Mouse (Mus musculus) intestine, embryonic 15.5 days (tissue): ENCODE measurements at regions not wholly inside any gene's neighbourhood (a gene's known extent, or its start where the extent isn't known, plus 50 kb on each side); places are given as distances from the start of the nearest gene placed in this dataset.

Source experiments
- ATAC-seq: fragments of 200-750 bp; cut with Nextera tagmentation; 2 replicates; pipeline ENCODE4 v1.8.0; 2017; ENCODE audit warnings: moderate TSS enrichment, moderate library complexity
- H3K27ac ChIP-seq: fragments of 300-500 bp; sonication (generic); 2 replicates; pipeline ENCODE4 v1.5.1; 2015; ENCODE audit warnings: mild to moderate bottlenecking, inconsistent platforms
- H3K27me3 ChIP-seq: fragments of 300-500 bp; sonication (generic); replicated peaks from 2 replicates; pipeline ENCODE4 v1.6.1; 2015; ENCODE audit warnings: inconsistent platforms
- H3K36me3 ChIP-seq: fragments of 300-500 bp; sonication (generic); 2 replicates; pipeline ENCODE4 v1.6.1; 2015; ENCODE audit warnings: inconsistent platforms
- H3K4me1 ChIP-seq: fragments of 300-500 bp; sonication (generic); replicated peaks from 2 replicates; pipeline ENCODE4 v1.6.1; 2015; ENCODE audit warnings: inconsistent platforms
- H3K4me2 ChIP-seq: fragments of 300-500 bp; sonication (generic); replicated peaks from 2 replicates; pipeline ENCODE4 v1.6.1; 2015; ENCODE audit warnings: mild to moderate bottlenecking, inconsistent platforms
- H3K4me3 ChIP-seq: fragments of 300-500 bp; sonication (generic); replicated peaks from 2 replicates; pipeline ENCODE4 v1.5.1; 2015; ENCODE audit warnings: inconsistent platforms
- H3K9ac ChIP-seq: fragments of 300-500 bp; sonication (generic); 2 replicates; pipeline ENCODE4 v1.6.1; 2015; ENCODE audit warnings: inconsistent platforms
- H3K9me3 ChIP-seq: fragments of 300-500 bp; sonication (generic); 2 replicates; pipeline ENCODE4 v1.6.1; 2016; ENCODE audit warnings: inconsistent platforms
- WGBS: fragments of 180-500 bp; shearing (Covaris S2); methylation state at CpG from one replicate; pipeline ENCODE4 v1.1.7; 2015; 5-methylcytosine and 5-hydroxymethylcytosine counted together

GRCm38 (mm10) chr10:102943156-102943555 lies 86.9 kb downstream of the Alx1 start:
- ATAC-seq = no peak

GRCm38 (mm10) chr10:102940823-102941519 lies 89.0 kb downstream of the Alx1 start:
- H3K9ac ChIP-seq = no peak overlapping the region
- H3K4me3 ChIP-seq = no peak overlapping the region
- no peaks in the 10 kb centered on the region for H3K36me3 ChIP-seq
- H3K9me3 ChIP-seq = no peaks in the 10 kb centered on the region
- H3K4me2 ChIP-seq = no peak overlapping the region
- no peak overlapping the region for H3K27ac ChIP-seq
- H3K4me1 ChIP-seq = no peaks in the 10 kb centered on the region
- H3K27me3 ChIP-seq = no peaks in the 10 kb centered on the region
- no peak for ATAC-seq

More at GRCm38 (mm10) chr10:102943156-102943555, 86.9 kb downstream of the Alx1 start:
- H3K36me3 ChIP-seq = no peaks in the 10 kb centered on the region
- H3K4me2 ChIP-seq = no peak overlapping the region
- no peak overlapping the region for H3K9ac ChIP-seq
- no peaks in the 10 kb centered on the region for H3K4me1 ChIP-seq
- H3K4me3 ChIP-seq = no peak overlapping the region
- H3K27me3 ChIP-seq = no peaks in the 10 kb centered on the region
- no peak overlapping the region for H3K27ac ChIP-seq
- no peaks in the 10 kb centered on the region for H3K9me3 ChIP-seq

GRCm38 (mm10) chr10:102931445-102931844 lies 98.6 kb downstream of the Alx1 start:
- Histone ChIP-seq H3K4me3 (no peak overlapping the region), H3K27me3 (no peaks in the 10 kb centered on the region), H3K4me1 (no peaks in the 10 kb centered on the region), H3K4me2 (no peak overlapping the region), H3K27ac (no peak overlapping the region), H3K36me3 (no peaks in the 10 kb centered on the region), H3K9ac (no peak overlapping the region), H3K9me3 (no peaks in the 10 kb centered on the region)
- 41% methylated on average over 3 of the region's 3 CpGs for WGBS
- no peak for ATAC-seq

GRCm38 (mm10) chr10:102928651-102929050 lies 101.4 kb downstream of the Alx1 start:
- no peak overlapping the region for H3K4me2 ChIP-seq
- H3K36me3 ChIP-seq = no peaks in the 10 kb centered on the region
- no peak overlapping the region for H3K9ac ChIP-seq
- H3K9me3 ChIP-seq = no peaks in the 10 kb centered on the region
- H3K27me3 ChIP-seq = no peaks in the 10 kb centered on the region
- no peak overlapping the region for H3K4me3 ChIP-seq
- ATAC-seq = no peak
- 56% methylated on average over 1 of the region's 1 CpGs for WGBS
- no peak overlapping the region for H3K27ac ChIP-seq
- no peaks in the 10 kb centered on the region for H3K4me1 ChIP-seq

- 11% methylated on average over 2 of the region's 2 CpGs for WGBS
- ATAC-seq = no peak
- no peaks in the 10 kb centered on the region for H3K27me3 ChIP-seq
- no peaks in the 10 kb centered on the region for H3K4me1 ChIP-seq
- no peak overlapping the region for H3K27ac ChIP-seq
- H3K4me3 ChIP-seq = no peak overlapping the region
- H3K4me2 ChIP-seq = no peak overlapping the region
- H3K36me3 ChIP-seq = no peaks in the 10 kb centered on the region
- no peaks in the 10 kb centered on the region for H3K9me3 ChIP-seq
- no peak overlapping the region for H3K9ac ChIP-seq
These were observed 132.6 kb downstream of the Alx1 start for GRCm38 (mm10) chr10:102897368-102897767.

GRCm38 (mm10) chr10:102895952-102896351 lies 134.1 kb downstream of the Alx1 start:
- no peak overlapping the region for H3K27ac ChIP-seq
- no peaks in the 10 kb centered on the region for H3K9me3 ChIP-seq
- H3K27me3 ChIP-seq = no peaks in the 10 kb centered on the region
- WGBS = 19% methylated on average over 1 of the region's 1 CpGs
- no peak overlapping the region for H3K4me3 ChIP-seq
- H3K4me1 ChIP-seq = no peaks in the 10 kb centered on the region
- no peaks in the 10 kb centered on the region for H3K36me3 ChIP-seq
- H3K4me2 ChIP-seq = no peak overlapping the region
- no peak overlapping the region for H3K9ac ChIP-seq
- no peak for ATAC-seq

GRCm38 (mm10) chr10:102892373-102892772 lies 137.6 kb downstream of the Alx1 start:
- Histone ChIP-seq H3K4me1 (no peaks in the 10 kb centered on the region), H3K4me2 (no peak overlapping the region), H3K4me3 (no peak overlapping the region), H3K27me3 (no peaks in the 10 kb centered on the region), H3K27ac (no peak overlapping the region), H3K9ac (no peak overlapping the region), H3K36me3 (no peaks in the 10 kb centered on the region), H3K9me3 (no peaks in the 10 kb centered on the region)
- WGBS = 93% methylated on average over 3 of the region's 3 CpGs
- ATAC-seq = no peak

GRCm38 (mm10) chr10:102889709-102890108 lies 140.3 kb downstream of the Alx1 start:
- H3K4me3 ChIP-seq = no peak overlapping the region
- H3K4me1 ChIP-seq = no peaks in the 10 kb centered on the region
- no peak for ATAC-seq
- no peaks in the 10 kb centered on the region for H3K9me3 ChIP-seq
- WGBS = 82% methylated on average over 3 of the region's 3 CpGs
- no peak overlapping the region for H3K4me2 ChIP-seq
- no peaks in the 10 kb centered on the region for H3K27me3 ChIP-seq
- H3K27ac ChIP-seq = no peak overlapping the region
- no peaks in the 10 kb centered on the region for H3K36me3 ChIP-seq
- H3K9ac ChIP-seq = no peak overlapping the region

GRCm38 (mm10) chr10:102881824-102882438 lies 148.1 kb downstream of the Alx1 start:
- Histone ChIP-seq H3K36me3 (no peaks in the 10 kb centered on the region), H3K4me1 (no peaks in the 10 kb centered on the region), H3K9ac (no peak overlapping the region), H3K27ac (no peak overlapping the region), H3K4me3 (no peak overlapping the region), H3K27me3 (no peaks in the 10 kb centered on the region), H3K4me2 (no peak overlapping the region), H3K9me3 (no peaks in the 10 kb centered on the region)
- no peak for ATAC-seq
- 47% methylated on average over 6 of the region's 6 CpGs for WGBS

GRCm38 (mm10) chr10:102878010-102878409 lies 152.0 kb downstream of the Alx1 start:
- no peak overlapping the region for H3K4me3 ChIP-seq
- no peak for ATAC-seq
- 28% methylated on average over 11 of the region's 11 CpGs for WGBS
- no peaks in the 10 kb centered on the region for H3K36me3 ChIP-seq
- no peak overlapping the region for H3K9ac ChIP-seq
- H3K27ac ChIP-seq = no peak overlapping the region
- peak overlapping the region; percentile 37; the same call in 1 of the 2 replicates for H3K4me2 ChIP-seq
- H3K4me1 ChIP-seq = no peaks in the 10 kb centered on the region
- no peaks in the 10 kb centered on the region for H3K9me3 ChIP-seq
- no peaks in the 10 kb centered on the region for H3K27me3 ChIP-seq

- 73% methylated on average over 3 of the region's 3 CpGs for WGBS
- Histone ChIP-seq H3K4me2 (no peak overlapping the region), H3K36me3 (no peaks in the 10 kb centered on the region), H3K4me3 (no peak overlapping the region), H3K27ac (no peak overlapping the region), H3K9ac (no peak overlapping the region), H3K4me1 (no peaks in the 10 kb centered on the region), H3K9me3 (no peaks in the 10 kb centered on the region), H3K27me3 (no peaks in the 10 kb centered on the region)
- no peak for ATAC-seq
These were observed 153.1 kb downstream of the Alx1 start for GRCm38 (mm10) chr10:102876946-102877345.

GRCm38 (mm10) chr10:102866920-102867319 lies 163.1 kb downstream of the Alx1 start:
- Histone ChIP-seq H3K36me3 (no peaks in the 10 kb centered on the region), H3K4me1 (no peaks in the 10 kb centered on the region), H3K4me3 (no peak overlapping the region), H3K9me3 (no peaks in the 10 kb centered on the region), H3K9ac (no peak overlapping the region), H3K4me2 (no peak overlapping the region), H3K27ac (no peak overlapping the region), H3K27me3 (no peaks in the 10 kb centered on the region)
- ATAC-seq = no peak
- 19% methylated on average over 4 of the region's 4 CpGs for WGBS

GRCm38 (mm10) chr10:102836567-102837224 lies 193.3 kb downstream of the Alx1 start:
- no peaks in the 10 kb centered on the region for H3K36me3 ChIP-seq

More at GRCm38 (mm10) chr10:102836567-102837224, 193.3 kb downstream of the Alx1 start:
- Histone ChIP-seq H3K9ac (no peak overlapping the region), H3K27ac (no peak overlapping the region), H3K4me3 (no peak overlapping the region), H3K9me3 (no peaks in the 10 kb centered on the region), H3K4me2 (no peak overlapping the region), H3K27me3 (no peaks in the 10 kb centered on the region), H3K4me1 (no peaks in the 10 kb centered on the region)
- no peak for ATAC-seq
- WGBS = 44% methylated on average over 4 of the region's 4 CpGs
